Mouse (Mus musculus) MEL (cell line): ENCODE measurements around the gene Tnnc1.

Source experiments
- CHD1 ChIP-seq: IDR thresholded peaks from 2 replicates; pipeline ENCODE4 v1.6.1; 2012; ENCODE audit warnings: low read depth, mild to moderate bottlenecking, inconsistent platforms, low read length, improper control_type of control experiment
- CTCF ChIP-seq, 3 experiments: IDR thresholded peaks in 2 of 3; conservative IDR thresholded peaks in 1 of 3; 2 replicates each; pipeline ENCODE4 v1.5.1; 2011 to 2012; ENCODE audit warnings: low read length in 3 of 3, low read depth in 2 of 3, mild to moderate bottlenecking in 2 of 3, improper control_type of control experiment in 1 of 3, inconsistent platforms in 1 of 3, mixed read lengths in 1 of 3, moderate library complexity in 1 of 3; ENCODE audit not compliant: control insufficient read depth in 1 of 3, insufficient read depth in 1 of 3, poor library complexity in 1 of 3, severe bottlenecking in 1 of 3
- E2F4 ChIP-seq: IDR thresholded peaks from 2 replicates; pipeline ENCODE4 v1.6.1; 2011; ENCODE audit warnings: low read depth, low read length, improper control_type of control experiment, borderline replicate concordance
- MAZ ChIP-seq: IDR thresholded peaks from 2 replicates; pipeline ENCODE4 v1.6.1; 2012; ENCODE audit warnings: low read depth, mild to moderate bottlenecking, inconsistent platforms, low read length, improper control_type of control experiment
- MYC ChIP-seq: IDR thresholded peaks from 2 replicates; pipeline ENCODE4 v1.6.1; 2011; ENCODE audit warnings: low read depth, mild to moderate bottlenecking, low read length, improper control_type of control experiment, moderate library complexity
- POLR2A ChIP-seq, 2 experiments: IDR thresholded peaks; 2 replicates each; pipeline ENCODE4 v1.6.1; 2011 to 2012; ENCODE audit warnings: low read length in 2 of 2, mild to moderate bottlenecking in 2 of 2, control low read depth in 1 of 2, improper control_type of control experiment in 1 of 2, low read depth in 1 of 2, moderate library complexity in 1 of 2; ENCODE audit not compliant: control insufficient read depth in 1 of 2, insufficient read depth in 1 of 2, poor library complexity in 1 of 2
- POLR2AphosphoS2 ChIP-seq: IDR thresholded peaks from 2 replicates; pipeline ENCODE4 v1.6.1; 2011; ENCODE audit warnings: low read length, improper control_type of control experiment
- SIN3A ChIP-seq: IDR thresholded peaks from 2 replicates; pipeline ENCODE4 v1.6.1; 2012; ENCODE audit warnings: low read length, improper control_type of control experiment, inconsistent platforms
- TCF12 ChIP-seq: IDR thresholded peaks from 2 replicates; pipeline ENCODE4 v1.6.1; 2014; ENCODE audit warnings: low read depth, mild to moderate bottlenecking, inconsistent platforms, low read length, improper control_type of control experiment, moderate library complexity
- UBTF ChIP-seq: IDR thresholded peaks from 2 replicates; pipeline ENCODE4 v1.6.1; 2012; ENCODE audit warnings: low read depth, mild to moderate bottlenecking, inconsistent platforms, low read length, improper control_type of control experiment, moderate library complexity, borderline replicate concordance; ENCODE audit not compliant: insufficient read depth
- USF1 ChIP-seq: IDR thresholded peaks from 2 replicates; pipeline ENCODE4 v1.6.1; 2014; ENCODE audit warnings: low read depth, mild to moderate bottlenecking, inconsistent platforms, low read length, improper control_type of control experiment, moderate library complexity
- USF2 ChIP-seq, 2 experiments: IDR thresholded peaks; 2 replicates each; pipeline ENCODE4 v1.6.1; 2011 to 2012; ENCODE audit warnings: improper control_type of control experiment in 2 of 2, low read length in 2 of 2, borderline replicate concordance in 1 of 2, inconsistent platforms in 1 of 2, low read depth in 1 of 2, mild to moderate bottlenecking in 1 of 2; ENCODE audit not compliant: insufficient read depth in 1 of 2
- ZC3H11A ChIP-seq: IDR thresholded peaks from 2 replicates; pipeline ENCODE4 v1.6.1; 2012; ENCODE audit warnings: low read depth, mild to moderate bottlenecking, inconsistent platforms, low read length, improper control_type of control experiment
- ZNF384 ChIP-seq: IDR thresholded peaks from 2 replicates; pipeline ENCODE4 v1.6.1; 2012; ENCODE audit warnings: low read depth, mild to moderate bottlenecking, inconsistent platforms, low read length, improper control_type of control experiment

DNA sequence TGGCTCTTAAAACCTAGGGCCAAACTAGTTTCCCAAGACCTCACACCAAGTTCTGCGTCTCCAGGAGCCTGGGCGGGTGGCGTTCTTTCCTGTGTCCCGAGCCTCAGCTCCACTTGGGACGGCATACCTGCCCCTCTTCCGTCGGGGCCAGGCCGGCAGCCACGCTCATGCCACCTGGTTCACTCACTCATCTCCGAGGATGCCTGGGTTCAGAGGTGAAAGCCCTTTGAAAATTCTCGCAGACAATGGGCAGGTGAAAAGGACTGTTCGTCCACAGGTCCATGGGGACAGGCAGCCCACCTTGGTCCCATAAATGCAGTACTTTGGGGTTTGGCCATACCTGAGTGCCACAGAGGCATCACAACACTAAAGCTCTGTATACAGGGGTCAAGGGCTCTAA lies 23.9 kb upstream of the Tnnc1 start:
- TF ChIP-seq POLR2A (IDR thresholded peaks at IDR 0.05; ENCODE audit: control insufficient read depth in 1 of 2, insufficient read depth in 1 of 2, low read depth in 1 of 2, low read length in 2 of 2, poor library complexity in 1 of 2) (no peak), CTCF (IDR thresholded peaks at IDR 0.05 in 2 of 3, conservative IDR thresholded peaks at IDR 0.05 in 1 of 3; ENCODE audit: control insufficient read depth in 1 of 3, insufficient read depth in 1 of 3, low read depth in 2 of 3, low read length in 3 of 3, poor library complexity in 1 of 3, severe bottlenecking in 1 of 3) (no peak), CHD1 (no peak), MYC (no peak), POLR2AphosphoS2 (no peak), USF2 (IDR thresholded peaks at IDR 0.05; ENCODE audit: borderline replicate concordance in 1 of 2, insufficient read depth in 1 of 2, low read depth in 1 of 2, low read length in 2 of 2) (no peak), USF1 (no peak), E2F4 (no peak), ZNF384 (no peak), TCF12 (no peak), MAZ (no peak), SIN3A (no peak), ZC3H11A (no peak), UBTF (no peak)
